Mouse (Mus musculus) embryonic facial prominence, embryonic 15.5 days (tissue): ENCODE measurements around the gene Akp3. TPM values are rescaled to one million over a fixed set of nuclear protein-coding genes. Genes with fewer than 3 reads are reported as not detected.

ENCODE experiments used
- ATAC-seq: fragments of 200-750 bp; cut with Nextera tagmentation; 2 replicates; pipeline ENCODE4 v1.8.0; 2017; ENCODE audit warnings: low read depth, moderate TSS enrichment; ENCODE audit not compliant: insufficient number of reproducible peaks, low FRiP score, low TSS enrichment
- H3K27ac ChIP-seq: fragments of 300-500 bp; sonication (generic); replicated peaks from 2 replicates; pipeline ENCODE4 v1.5.1; 2015; ENCODE audit warnings: mild to moderate bottlenecking, inconsistent platforms
- H3K27me3 ChIP-seq: fragments of 300-500 bp; sonication (generic); 2 replicates; pipeline ENCODE4 v1.6.1; 2015; ENCODE audit warnings: inconsistent platforms
- H3K36me3 ChIP-seq: fragments of 300-500 bp; sonication (generic); 2 replicates; pipeline ENCODE4 v1.6.1; 2015; ENCODE audit warnings: mild to moderate bottlenecking, inconsistent platforms
- H3K4me1 ChIP-seq: fragments of 300-500 bp; sonication (generic); 2 replicates; pipeline ENCODE4 v1.6.1; 2015; ENCODE audit warnings: inconsistent platforms
- H3K4me2 ChIP-seq: fragments of 300-500 bp; sonication (generic); replicated peaks from 2 replicates; pipeline ENCODE4 v1.6.1; 2015; ENCODE audit warnings: mild to moderate bottlenecking, inconsistent platforms
- H3K4me3 ChIP-seq: fragments of 300-500 bp; sonication (generic); replicated peaks from 2 replicates; pipeline ENCODE4 v1.5.1; 2015; ENCODE audit warnings: mild to moderate bottlenecking, inconsistent platforms
- H3K9ac ChIP-seq: fragments of 300-500 bp; sonication (generic); 2 replicates; pipeline ENCODE4 v1.6.1; 2015; ENCODE audit warnings: inconsistent platforms
- H3K9me3 ChIP-seq: fragments of 300-500 bp; sonication (generic); replicated peaks from 2 replicates; pipeline ENCODE4 v1.6.1; 2016; ENCODE audit warnings: inconsistent platforms
- WGBS: fragments of 180-500 bp; shearing (Covaris S2); methylation state at CpG from one replicate; pipeline ENCODE4 v1.1.7; 2015; 5-methylcytosine and 5-hydroxymethylcytosine counted together
- polyA plus RNA-seq: library from polyadenylated mRNA; unstranded; fragments of >200 nt; fragmentation: Nextera tagmentation; extraction: Ambion mirVana; gene quantifications from 2 replicates; pipeline ENCODE4 v1.2.1, GENCODE M21; 2015

Akp3 gene
- polyA plus RNA-seq, 1 experiment from 2014 or later = not detected

GRCm38 (mm10) chr1:87111719-87112354, 12.9 kb upstream of the Akp3 start:
- no peak for ATAC-seq
- H3K27me3 ChIP-seq = no peaks in the 10 kb centered on the region
- no peak overlapping the region for H3K4me3 ChIP-seq

GRCm38 (mm10) chr1:87114784-87115183, 10.0 kb upstream of the Akp3 start:
- Histone ChIP-seq H3K4me1 (no peaks in the 10 kb centered on the region), H3K4me3 (no peak overlapping the region), H3K36me3 (no peaks in the 10 kb centered on the region), H3K4me2 (no peak overlapping the region), H3K9ac (no peak overlapping the region), H3K27ac (no peak overlapping the region), H3K27me3 (no peaks in the 10 kb centered on the region), H3K9me3 (no peaks in the 10 kb centered on the region)
- 82% methylated on average over 1 of the region's 1 CpGs for WGBS
- ATAC-seq = no peak

More at GRCm38 (mm10) chr1:87111719-87112354, 12.9 kb upstream of the Akp3 start:
- H3K9ac ChIP-seq = no peak overlapping the region
- H3K9me3 ChIP-seq = no peaks in the 10 kb centered on the region
- H3K36me3 ChIP-seq = no peaks in the 10 kb centered on the region
- WGBS = 38% methylated on average over 9 of the region's 9 CpGs
- no peak overlapping the region for H3K27ac ChIP-seq
- no peaks in the 10 kb centered on the region for H3K4me1 ChIP-seq
- no peak overlapping the region for H3K4me2 ChIP-seq

GRCm38 (mm10) chr1:87127206-87128030, 2.6 kb downstream of the Akp3 start:
- Histone ChIP-seq H3K27me3 (peaks cover 34% of the 10 kb centered on the region), H3K4me1 (no peaks in the 10 kb centered on the region), H3K4me3 (0 out of 2 replicates have a peak overlapping the region, but pooled peaks have one; percentile 11), H3K36me3 (no peaks in the 10 kb centered on the region), H3K9me3 (no peaks in the 10 kb centered on the region), H3K9ac (no peak overlapping the region), H3K27ac (no peak overlapping the region), H3K4me2 (0 out of 2 replicates have a peak overlapping the region, but pooled peaks have one; percentile 10)
- WGBS = 8% methylated on average over 43 of the region's 43 CpGs
- no peak for ATAC-seq

GRCm38 (mm10) chr1:87131803-87132202, 7.0 kb downstream of the Akp3 start:
- H3K27ac ChIP-seq = no peak overlapping the region
- H3K9ac ChIP-seq = no peak overlapping the region
- no peak overlapping the region for H3K4me2 ChIP-seq
- no peaks in the 10 kb centered on the region for H3K9me3 ChIP-seq
- no peak for ATAC-seq
- peaks cover 26% of the 10 kb centered on the region for H3K27me3 ChIP-seq
- H3K4me3 ChIP-seq = no peak overlapping the region
- H3K36me3 ChIP-seq = no peaks in the 10 kb centered on the region
- WGBS = 79% methylated on average over 4 of the region's 4 CpGs
- no peaks in the 10 kb centered on the region for H3K4me1 ChIP-seq

GRCm38 (mm10) chr1:87141550-87141949, 16.8 kb downstream of the Akp3 start:
- WGBS = 73% methylated on average over 4 of the region's 4 CpGs
- H3K4me3 ChIP-seq = no peak overlapping the region
- H3K27ac ChIP-seq = no peak overlapping the region
- no peaks in the 10 kb centered on the region for H3K4me1 ChIP-seq
- H3K9me3 ChIP-seq = no peaks in the 10 kb centered on the region
- no peaks in the 10 kb centered on the region for H3K36me3 ChIP-seq
- no peak overlapping the region for H3K4me2 ChIP-seq
- no peak overlapping the region for H3K9ac ChIP-seq
- H3K27me3 ChIP-seq = no peaks in the 10 kb centered on the region
- no peak for ATAC-seq

- H3K4me1 ChIP-seq = no peaks in the 10 kb centered on the region
- H3K4me2 ChIP-seq = no peak overlapping the region
- H3K9ac ChIP-seq = no peak overlapping the region
- no peaks in the 10 kb centered on the region for H3K36me3 ChIP-seq
- H3K27me3 ChIP-seq = no peaks in the 10 kb centered on the region
- H3K4me3 ChIP-seq = no peak overlapping the region
- no peak for ATAC-seq
- H3K9me3 ChIP-seq = no peaks in the 10 kb centered on the region
- H3K27ac ChIP-seq = no peak overlapping the region
- 71% methylated on average over 9 of the region's 9 CpGs for WGBS
These were observed 17.7 kb downstream of the Akp3 start for GRCm38 (mm10) chr1:87142456-87142855.

GRCm38 (mm10) chr1:87143141-87143540, 18.4 kb downstream of the Akp3 start:
- no peaks in the 10 kb centered on the region for H3K36me3 ChIP-seq
- WGBS = 76% methylated on average over 10 of the region's 10 CpGs
- no peak overlapping the region for H3K27ac ChIP-seq
- no peaks in the 10 kb centered on the region for H3K4me1 ChIP-seq
- H3K4me3 ChIP-seq = no peak overlapping the region
- no peak overlapping the region for H3K9ac ChIP-seq
- peaks cover 4% of the 10 kb centered on the region; the same call in 1 of the 2 replicates for H3K27me3 ChIP-seq
- H3K9me3 ChIP-seq = no peaks in the 10 kb centered on the region
- ATAC-seq = no peak
- H3K4me2 ChIP-seq = no peak overlapping the region

- H3K36me3 ChIP-seq = no peaks in the 10 kb centered on the region
- ATAC-seq = no peak
- H3K9ac ChIP-seq = no peak overlapping the region
- WGBS = 31% methylated on average over 13 of the region's 13 CpGs
- no peak overlapping the region for H3K4me2 ChIP-seq
- no peaks in the 10 kb centered on the region for H3K9me3 ChIP-seq
- H3K4me1 ChIP-seq = peaks cover 12% of the 10 kb centered on the region
- H3K27ac ChIP-seq = no peak overlapping the region
- H3K4me3 ChIP-seq = no peak overlapping the region
- peaks cover 58% of the 10 kb centered on the region for H3K27me3 ChIP-seq
These were observed 24.6 kb downstream of the Akp3 start for GRCm38 (mm10) chr1:87149422-87149821.

GRCm38 (mm10) chr1:87151286-87151685, 26.5 kb downstream of the Akp3 start:
- WGBS = 86% methylated on average over 6 of the region's 6 CpGs
- no peaks in the 10 kb centered on the region for H3K36me3 ChIP-seq
- no peak overlapping the region for H3K9ac ChIP-seq
- H3K27me3 ChIP-seq = peaks cover 77% of the 10 kb centered on the region
- no peak for ATAC-seq
- no peak overlapping the region for H3K4me3 ChIP-seq
- no peaks in the 10 kb centered on the region for H3K9me3 ChIP-seq
- H3K4me1 ChIP-seq = peaks cover 29% of the 10 kb centered on the region
- no peak overlapping the region for H3K4me2 ChIP-seq
- no peak overlapping the region for H3K27ac ChIP-seq

- WGBS = under 1% methylated on average over 71 of the region's 72 CpGs
- ATAC-seq = no peak
- peaks cover 94% of the 10 kb centered on the region for H3K27me3 ChIP-seq
- H3K36me3 ChIP-seq = no peaks in the 10 kb centered on the region
- no peak overlapping the region for H3K27ac ChIP-seq
- peak overlapping the region; percentile 41 for H3K4me3 ChIP-seq
- H3K9me3 ChIP-seq = no peaks in the 10 kb centered on the region
- H3K4me2 ChIP-seq = peak overlapping the region; percentile 64
- H3K9ac ChIP-seq = no peak overlapping the region
- H3K4me1 ChIP-seq = peaks cover 30% of the 10 kb centered on the region
These were observed 29.2 kb downstream of the Akp3 start for GRCm38 (mm10) chr1:87153776-87154500.

- no peak overlapping the region for H3K9ac ChIP-seq
- peak overlapping the region; percentile 41 for H3K4me3 ChIP-seq
These were observed 29.8 kb downstream of the Akp3 start for GRCm38 (mm10) chr1:87154501-87155120.

More at GRCm38 (mm10) chr1:87154501-87155120, 29.8 kb downstream of the Akp3 start:
- H3K9me3 ChIP-seq = no peaks in the 10 kb centered on the region
- peaks cover 98% of the 10 kb centered on the region for H3K27me3 ChIP-seq
- ATAC-seq = no peak
- WGBS = 1% methylated on average over 58 of the region's 58 CpGs
- H3K36me3 ChIP-seq = no peaks in the 10 kb centered on the region
- H3K4me1 ChIP-seq = peaks cover 30% of the 10 kb centered on the region
- peak overlapping the region; percentile 64 for H3K4me2 ChIP-seq
- H3K27ac ChIP-seq = no peak overlapping the region
